Mouse (Mus musculus) kidney, embryonic 16.5 days (tissue): ENCODE data around the gene Fam53b. TPM values are rescaled to one million over a fixed set of nuclear protein-coding genes. Genes with fewer than 3 reads are reported as not detected.

Source experiments
- ATAC-seq: fragments of 200-750 bp; cut with Nextera tagmentation; 2 replicates; pipeline ENCODE4 v1.8.0; 2017; ENCODE audit warnings: moderate TSS enrichment; ENCODE audit not compliant: low FRiP score, low TSS enrichment
- H3K27ac ChIP-seq: fragments of 300-500 bp; sonication (generic); 2 replicates; pipeline ENCODE4 v1.5.1; 2014; ENCODE audit warnings: low read length
- H3K27me3 ChIP-seq: fragments of 300-500 bp; sonication (generic); 2 replicates; pipeline ENCODE4 v1.6.1; 2014; ENCODE audit warnings: low read length, control low read depth, mixed read lengths; ENCODE audit not compliant: insufficient read depth
- H3K36me3 ChIP-seq: fragments of 300-500 bp; sonication (generic); 2 replicates; pipeline ENCODE4 v1.6.1; 2014; ENCODE audit warnings: low read length, control low read depth, mixed read lengths; ENCODE audit not compliant: insufficient read depth
- H3K4me1 ChIP-seq: fragments of 300-500 bp; sonication (generic); 2 replicates; pipeline ENCODE4 v1.6.1; 2014; ENCODE audit warnings: low read length, control low read depth, mixed read lengths; ENCODE audit not compliant: insufficient read depth
- H3K4me2 ChIP-seq: fragments of 300-500 bp; sonication (generic); replicated peaks from 2 replicates; pipeline ENCODE4 v1.6.1; 2014; ENCODE audit warnings: low read depth, low read length
- H3K4me3 ChIP-seq: fragments of 300-500 bp; sonication (generic); 2 replicates; pipeline ENCODE4 v1.5.1; 2014; ENCODE audit warnings: mild to moderate bottlenecking, low read length
- H3K9ac ChIP-seq: fragments of 300-500 bp; sonication (generic); replicated peaks from 2 replicates; pipeline ENCODE4 v1.6.1; 2014; ENCODE audit warnings: low read length
- H3K9me3 ChIP-seq: fragments of 300-500 bp; sonication (generic); 2 replicates; pipeline ENCODE4 v1.6.1; 2016; ENCODE audit warnings: low read length, control low read depth
- WGBS: fragments of 180-500 bp; shearing (Covaris S2); extraction: QIAGEN DNeasy Blood & Tissue Kit; methylation state at CpG from one replicate; pipeline ENCODE4 v1.1.7; 2014; 5-methylcytosine and 5-hydroxymethylcytosine counted together
- polyA plus RNA-seq: library from polyadenylated mRNA; unstranded; fragments of >200 nt; fragmentation: Nextera tagmentation; extraction: Ambion mirVana; gene quantifications from 2 replicates; pipeline ENCODE4 v1.2.1, GENCODE M21; 2015

The Fam53b gene
- polyA plus RNA-seq, 1 experiment from 2014 or later = 22.5 TPM

- Histone ChIP-seq H3K27ac (peak overlapping the region; percentile 81), H3K9me3 (no peaks in the 10 kb centered on the region), H3K9ac (no peak overlapping the region), H3K27me3 (no peaks in the 10 kb centered on the region), H3K4me1 (peaks cover 47% of the 10 kb centered on the region), H3K4me2 (no peak overlapping the region), H3K36me3 (peaks cover 10% of the 10 kb centered on the region; the same call in 1 of the 2 replicates), H3K4me3 (no peak overlapping the region)
- WGBS = 27% methylated on average over 7 of the region's 7 CpGs
- ATAC-seq = peak; percentile 32; the same call in 1 of the 2 replicates
Observed at GRCm38 (mm10) chr7:132781130-132781814, 32.4 kb downstream of the Fam53b start.

- H3K36me3 ChIP-seq = peaks cover 13% of the 10 kb centered on the region; the same call in 1 of the 2 replicates
- peaks cover 41% of the 10 kb centered on the region for H3K4me1 ChIP-seq
- no peak overlapping the region for H3K4me3 ChIP-seq
- ATAC-seq = peak; percentile 46; the same call in 1 of the 2 replicates
- peak overlapping the region; percentile 81 for H3K27ac ChIP-seq
- H3K9ac ChIP-seq = no peak overlapping the region
- H3K4me2 ChIP-seq = no peak overlapping the region
- no peaks in the 10 kb centered on the region for H3K9me3 ChIP-seq
- H3K27me3 ChIP-seq = no peaks in the 10 kb centered on the region
- 41% methylated on average over 4 of the region's 4 CpGs for WGBS
Observed at GRCm38 (mm10) chr7:132780611-132781010, 33.1 kb downstream of the Fam53b start.

GRCm38 (mm10) chr7:132778630-132779029, 35.1 kb downstream of the Fam53b start:
- H3K4me1 ChIP-seq = peaks cover 30% of the 10 kb centered on the region
- no peak for ATAC-seq
- no peaks in the 10 kb centered on the region for H3K27me3 ChIP-seq
- H3K9me3 ChIP-seq = no peaks in the 10 kb centered on the region
- 84% methylated on average over 13 of the region's 13 CpGs for WGBS
- H3K4me2 ChIP-seq = no peak overlapping the region
- peaks cover 17% of the 10 kb centered on the region; the same call in 1 of the 2 replicates for H3K36me3 ChIP-seq
- H3K4me3 ChIP-seq = no peak overlapping the region
- H3K27ac ChIP-seq = no peak overlapping the region
- no peak overlapping the region for H3K9ac ChIP-seq

- Histone ChIP-seq H3K9me3 (no peaks in the 10 kb centered on the region), H3K9ac (no peak overlapping the region), H3K4me2 (no peak overlapping the region), H3K36me3 (peaks cover 17% of the 10 kb centered on the region; the same call in 1 of the 2 replicates), H3K4me3 (no peak overlapping the region), H3K27me3 (no peaks in the 10 kb centered on the region), H3K4me1 (peaks cover 27% of the 10 kb centered on the region), H3K27ac (no peak overlapping the region)
- 88% methylated on average over 1 of the region's 1 CpGs for WGBS
- no peak for ATAC-seq
Observed at GRCm38 (mm10) chr7:132777728-132778453, 35.8 kb downstream of the Fam53b start.

- no peak overlapping the region for H3K4me2 ChIP-seq
- H3K9ac ChIP-seq = no peak overlapping the region
- H3K4me1 ChIP-seq = peaks cover 27% of the 10 kb centered on the region
- no peaks in the 10 kb centered on the region for H3K27me3 ChIP-seq
- WGBS = 92% methylated on average over 7 of the region's 7 CpGs
- no peak overlapping the region for H3K4me3 ChIP-seq
- H3K27ac ChIP-seq = no peak overlapping the region
- no peaks in the 10 kb centered on the region for H3K9me3 ChIP-seq
- no peak for ATAC-seq
- peaks cover 17% of the 10 kb centered on the region; the same call in 1 of the 2 replicates for H3K36me3 ChIP-seq
Observed at GRCm38 (mm10) chr7:132777117-132777516, 36.6 kb downstream of the Fam53b start.

- Histone ChIP-seq H3K4me3 (no peak overlapping the region), H3K27me3 (no peaks in the 10 kb centered on the region), H3K4me2 (no peak overlapping the region), H3K9ac (no peak overlapping the region), H3K9me3 (no peaks in the 10 kb centered on the region), H3K4me1 (peaks cover 22% of the 10 kb centered on the region), H3K36me3 (peaks cover 17% of the 10 kb centered on the region; the same call in 1 of the 2 replicates), H3K27ac (no peak overlapping the region)
- WGBS = 79% methylated on average over 7 of the region's 7 CpGs
- no peak for ATAC-seq
Observed at GRCm38 (mm10) chr7:132776338-132777111, 37.2 kb downstream of the Fam53b start.

- Histone ChIP-seq H3K36me3 (peaks cover 17% of the 10 kb centered on the region; the same call in 1 of the 2 replicates), H3K27me3 (no peaks in the 10 kb centered on the region), H3K27ac (no peak overlapping the region), H3K4me2 (no peak overlapping the region), H3K9ac (no peak overlapping the region), H3K9me3 (no peaks in the 10 kb centered on the region), H3K4me3 (no peak overlapping the region), H3K4me1 (peaks cover 16% of the 10 kb centered on the region)
- 94% methylated on average over 10 of the region's 10 CpGs for WGBS
- no peak for ATAC-seq
Observed at GRCm38 (mm10) chr7:132775922-132776321, 37.8 kb downstream of the Fam53b start.

GRCm38 (mm10) chr7:132775333-132775732, 38.4 kb downstream of the Fam53b start:
- H3K4me3 ChIP-seq = no peak overlapping the region
- no peak overlapping the region for H3K4me2 ChIP-seq
- H3K27ac ChIP-seq = 0 out of 2 replicates have a peak overlapping the region, but pooled peaks have one; percentile 33
- ATAC-seq = no peak
- H3K27me3 ChIP-seq = no peaks in the 10 kb centered on the region
- H3K36me3 ChIP-seq = peaks cover 17% of the 10 kb centered on the region; the same call in 1 of the 2 replicates
- no peaks in the 10 kb centered on the region for H3K9me3 ChIP-seq
- peaks cover 10% of the 10 kb centered on the region for H3K4me1 ChIP-seq
- H3K9ac ChIP-seq = no peak overlapping the region
- WGBS = 71% methylated on average over 5 of the region's 5 CpGs

- no peaks in the 10 kb centered on the region for H3K9me3 ChIP-seq
- no peak overlapping the region for H3K9ac ChIP-seq
- no peak overlapping the region for H3K27ac ChIP-seq
- H3K4me3 ChIP-seq = no peak overlapping the region
- ATAC-seq = no peak
- H3K4me1 ChIP-seq = peaks cover 12% of the 10 kb centered on the region
- H3K36me3 ChIP-seq = peaks cover 23% of the 10 kb centered on the region; the same call in 1 of the 2 replicates
- H3K27me3 ChIP-seq = no peaks in the 10 kb centered on the region
- WGBS = 93% methylated on average over 7 of the region's 7 CpGs
- H3K4me2 ChIP-seq = no peak overlapping the region
Observed at GRCm38 (mm10) chr7:132773011-132773705, 40.5 kb downstream of the Fam53b start.
